Mouse (Mus musculus) bone marrow, adult 2 months (tissue): ENCODE data around the gene Vegfd.

Source experiments
- CTCF ChIP-seq: fragments of 200-500 bp; IDR thresholded peaks from 2 replicates; pipeline ENCODE4 v1.5.1; 2011; ENCODE audit warnings: low read length, control low read depth; ENCODE audit not compliant: control insufficient read depth, insufficient read depth
- POLR2A ChIP-seq: fragments of 200-500 bp; IDR thresholded peaks from 2 replicates; pipeline ENCODE4 v1.6.1; 2011; ENCODE audit warnings: low read depth, mild to moderate bottlenecking, control low read depth, low read length, borderline replicate concordance; ENCODE audit not compliant: control insufficient read depth

- TF ChIP-seq POLR2A (no peak), CTCF (no peak)
Measured at GRCm38 (mm10) chrX:164420518-164420917, 47.3 kb downstream of the Vegfd start.
